Mouse (Mus musculus): ENCODE results near the gene Sfn.

Sfn gene

DNA sequence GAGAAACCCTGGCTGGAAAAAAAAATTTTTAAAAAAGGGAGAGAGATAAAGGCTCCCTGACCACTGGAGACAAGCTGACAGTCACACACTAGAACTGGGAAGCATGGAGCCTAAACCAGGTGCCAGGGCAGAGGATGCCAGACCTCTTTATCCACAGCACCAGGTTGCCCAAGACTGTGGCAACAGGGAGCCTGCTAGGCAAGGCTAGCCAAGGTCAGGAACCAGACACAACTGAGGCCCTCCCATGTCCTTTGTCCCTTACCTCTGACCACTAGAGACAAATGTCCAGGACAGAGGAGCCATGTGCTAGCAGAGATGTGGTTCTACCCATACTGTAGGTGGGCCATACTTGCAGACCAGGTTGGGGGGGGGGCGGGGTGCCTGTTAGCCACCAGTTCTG, 49.9 kb downstream of the Sfn start:
- no peaks in the 10 kb centered on the region for H3K36me3 ChIP-seq (ENCODE audit: control insufficient read depth, insufficient read depth, low read length, poor library complexity, severe bottlenecking)
- no peak for DNase-seq (ENCODE audit: low read depth, low spot score)
- no peaks in the 10 kb centered on the region for H3K27me3 ChIP-seq (ENCODE audit: control insufficient read depth, insufficient read depth, low read length, poor library complexity, severe bottlenecking)
